ENCODE assay signal across 9 mouse cellular contexts in the genomic region with DNA sequence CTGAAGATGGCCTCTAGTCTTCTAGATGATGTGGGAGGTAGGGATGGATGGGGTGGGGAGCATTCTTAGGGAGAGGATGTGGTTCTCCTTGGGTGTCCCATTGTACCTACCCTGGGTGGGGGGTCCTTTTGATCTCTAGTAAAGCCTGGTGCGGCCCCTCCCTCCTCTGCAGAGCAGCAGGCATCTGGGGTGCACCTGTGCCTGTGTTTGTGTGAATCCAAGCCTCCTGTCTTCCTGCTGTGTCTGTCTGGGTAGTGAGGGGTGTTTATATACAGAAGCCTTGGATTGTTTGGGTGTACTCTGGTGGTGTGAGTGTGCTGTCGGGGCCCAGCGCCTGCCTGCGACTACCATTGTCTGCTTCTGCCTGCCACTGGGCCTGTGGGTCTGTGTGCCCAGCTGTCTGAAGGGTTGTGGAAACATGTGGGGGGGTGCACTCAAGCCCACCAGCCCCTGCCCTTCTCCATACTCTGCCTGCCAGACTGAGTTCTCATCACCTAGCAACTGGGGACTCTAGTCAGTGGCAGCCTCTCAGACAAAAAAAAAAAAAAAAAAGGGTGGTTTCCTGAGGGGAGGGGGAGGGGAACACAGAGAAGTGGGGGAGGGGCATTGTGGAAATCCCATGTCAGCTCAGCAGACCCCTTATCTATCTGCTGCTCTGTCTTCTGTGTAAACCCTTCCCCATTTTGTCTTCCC. TPM values are rescaled to one million over a fixed set of nuclear protein-coding genes. Genes with fewer than 3 reads are reported as not detected.
DNase-seq lines count a peak whose midpoint lies in the region; ATAC-seq and TF ChIP-seq lines count a peak whose summit lies in the region.
"Had no signal": no experiment of that assay in that cellular context is flagged by ENCODE, and none has a peak within 500 bp of the region (broad histone marks: within the 10 kb centered on the region; RNA-seq: fewer than 3 reads in every experiment).

No protein-coding gene starts in this region.

- WGBS in heart, embryonic 14.5 days: 64% methylated on average over 4 of the region's 4 CpGs
- 76% methylated on average over 4 of the region's 4 CpGs for WGBS in heart, adult 2 months
- 14% methylated on average over 4 of the region's 4 CpGs for whole genome bisulfite sequencing in forebrain, postnatal 0 days
- 9% methylated on average over 4 of the region's 4 CpGs for whole genome bisulfite sequencing in neural tube, embryonic 12.5 days

- no peak for DNase-seq in heart, adult 2 months
- no peak for DNase-seq in ES-E14 (ENCODE audit: low read depth, low spot score)
- peak; percentile 63 for DNase-seq in forebrain, postnatal 0 days
- DNase-seq in adrenal gland, postnatal 4 days (ENCODE audit: low spot score in 2 of 2): no peak
- DNase-seq in left cerebral cortex, adult 18-20 months (ENCODE audit: low spot score in 2 of 2): no peak
- no peak for DNase-seq in adrenal gland, postnatal 10 days

- H3K27ac ChIP-seq in heart, embryonic 14.5 days (replicated peaks in 1 of 2; ENCODE audit: control insufficient read depth in 1 of 2, insufficient read depth in 1 of 2, low read depth in 2 of 2, low read length in 2 of 2): peak overlapping the region; percentile 86 to 94
- H3K27ac ChIP-seq in heart, adult 2 months: no peak overlapping the region
- no peak overlapping the region for H3K27ac ChIP-seq in ES-E14 (ENCODE audit: insufficient read depth, low read depth, low read length, poor library complexity, severe bottlenecking)
- H3K27ac ChIP-seq in forebrain, postnatal 0 days (ENCODE audit: low read depth, low read length): 0 out of 2 replicates have a peak overlapping the region, but pooled peaks have one; percentile 59
- peak overlapping the region; percentile 67 for H3K27ac ChIP-seq in neural tube, embryonic 12.5 days
- H3K27ac ChIP-seq: limb, embryonic 12.5 days had no signal

- intact Hi-C loops in heart, adult 2 months (cut with DNase I): loop anchor here (5.0 to 10.0 kb wide), 2 partner anchors 97 to 299 kb away; no protein-coding TSS in a partner anchor

- no peaks in the 10 kb centered on the region for H3K79me2 ChIP-seq in heart, adult 2 months (replicated peaks; ENCODE audit: control insufficient read depth, insufficient read depth, low read length)

- H3K9me3 ChIP-seq in heart, embryonic 14.5 days (ENCODE audit: control insufficient read depth, low read length): no peaks in the 10 kb centered on the region
- H3K9me3 ChIP-seq in ES-E14 (ENCODE audit: control insufficient read depth, insufficient read depth, low read depth, low read length): no peaks in the 10 kb centered on the region
- no peaks in the 10 kb centered on the region for H3K9me3 ChIP-seq in forebrain, postnatal 0 days (ENCODE audit: low read length)
- no peaks in the 10 kb centered on the region for H3K9me3 ChIP-seq in neural tube, embryonic 12.5 days
- H3K9me3 ChIP-seq: limb, embryonic 12.5 days had no signal

- no peaks in the 10 kb centered on the region for H3K27me3 ChIP-seq in heart, embryonic 14.5 days (ENCODE audit: control insufficient read depth, insufficient read depth, low read length)
- no peaks in the 10 kb centered on the region for H3K27me3 ChIP-seq in heart, adult 2 months (ENCODE audit: control insufficient read depth, insufficient read depth, low read length)
- H3K27me3 ChIP-seq in forebrain, postnatal 0 days (ENCODE audit: insufficient read depth, low read length): 0 out of 2 replicates have a peak, but pooled peaks cover 4% of the 10 kb centered on the region
- no peaks in the 10 kb centered on the region for H3K27me3 ChIP-seq in neural tube, embryonic 12.5 days (replicated peaks)

- H3K4me2 ChIP-seq in heart, embryonic 14.5 days (ENCODE audit: low read length): no peak overlapping the region
- no peak overlapping the region for H3K4me2 ChIP-seq in forebrain, postnatal 0 days (ENCODE audit: low read depth)
- peak overlapping the region; percentile 26; the same call in 1 of the 2 replicates for H3K4me2 ChIP-seq in neural tube, embryonic 12.5 days (replicated peaks)
- H3K4me2 ChIP-seq: limb, embryonic 12.5 days had no signal

- TF ChIP-seq EP300 in heart, adult 2 months (IDR thresholded peaks at IDR 0.05; ENCODE audit: insufficient read depth, low read depth, low read length): no peak

- in situ Hi-C loops in ES-E14 (cut with MboI; ENCODE audit: low sequenced_read_pairs in 2 of 2, unreplicated experiment in 2 of 2): loop anchor here (25.0 kb wide), 1 partner anchor 624 kb away; no protein-coding TSS in a partner anchor

- peaks cover 58 to 68% of the 10 kb centered on the region in 2 experiments for H3K4me1 ChIP-seq in heart, embryonic 14.5 days (ENCODE audit: control insufficient read depth in 2 of 2, insufficient read depth in 2 of 2, low read length in 2 of 2)
- peaks cover 9% of the 10 kb centered on the region for H3K4me1 ChIP-seq in heart, adult 2 months (ENCODE audit: control insufficient read depth, insufficient read depth, low read length)
- H3K4me1 ChIP-seq in ES-E14 (ENCODE audit: control insufficient read depth in 2 of 2, insufficient read depth in 2 of 2, low read length in 2 of 2, poor library complexity in 1 of 2): peaks cover 0 to 20% of the 10 kb centered on the region in 2 experiments; a peak in 2 of 4 replicates
- peaks cover 56% of the 10 kb centered on the region for H3K4me1 ChIP-seq in forebrain, postnatal 0 days (ENCODE audit: insufficient read depth)
- H3K4me1 ChIP-seq in neural tube, embryonic 12.5 days: peaks cover 84% of the 10 kb centered on the region

- no peak for TF ChIP-seq POLR2A in heart, adult 2 months (IDR thresholded peaks at IDR 0.05; ENCODE audit: insufficient read depth, low read depth, low read length)

- H3K9ac ChIP-seq in heart, embryonic 14.5 days (ENCODE audit: low read length): peak overlapping the region; percentile 16; the same call in 1 of the 2 replicates
- H3K9ac ChIP-seq in heart, adult 2 months (ENCODE audit: low read depth, low read length): no peak overlapping the region
- no peak overlapping the region for H3K9ac ChIP-seq in ES-E14 (ENCODE audit: insufficient read depth, low read depth, low read length, poor library complexity, severe bottlenecking)
- no peak overlapping the region for H3K9ac ChIP-seq in forebrain, postnatal 0 days
- no peak overlapping the region for H3K9ac ChIP-seq in neural tube, embryonic 12.5 days
- H3K9ac ChIP-seq: limb, embryonic 12.5 days had no signal

- H3K36me3 ChIP-seq in heart, embryonic 14.5 days (ENCODE audit: control insufficient read depth, insufficient read depth, low read length): no peaks in the 10 kb centered on the region
- H3K36me3 ChIP-seq in heart, adult 2 months (ENCODE audit: control insufficient read depth, insufficient read depth, low read length): no peaks in the 10 kb centered on the region
- no peaks in the 10 kb centered on the region for H3K36me3 ChIP-seq in ES-E14 (ENCODE audit: control insufficient read depth, insufficient read depth, low read length, poor library complexity, severe bottlenecking)
- no peaks in the 10 kb centered on the region for H3K36me3 ChIP-seq in forebrain, postnatal 0 days (ENCODE audit: insufficient read depth)
- H3K36me3 ChIP-seq in neural tube, embryonic 12.5 days: no peaks in the 10 kb centered on the region
- H3K36me3 ChIP-seq: limb, embryonic 12.5 days had no signal

- no peak for ATAC-seq in heart, embryonic 14.5 days (ENCODE audit: insufficient number of reproducible peaks, insufficient read depth, low FRiP score, low read depth)
- peak; percentile 72 for ATAC-seq in forebrain, postnatal 0 days
- ATAC-seq in neural tube, embryonic 12.5 days (ENCODE audit: low FRiP score, low read depth): peak; percentile 70

- no peak overlapping the region for H3K4me3 ChIP-seq in heart, embryonic 14.5 days (ENCODE audit: control insufficient read depth in 1 of 2, insufficient read depth in 1 of 2, low read depth in 1 of 2, low read length in 2 of 2)
- no peak overlapping the region for H3K4me3 ChIP-seq in heart, adult 2 months
- no peak overlapping the region for H3K4me3 ChIP-seq in ES-E14 (ENCODE audit: insufficient read depth in 1 of 2, low read depth in 1 of 2, low read length in 2 of 2, poor library complexity in 1 of 2, severe bottlenecking in 1 of 2)
- no peak overlapping the region for H3K4me3 ChIP-seq in forebrain, postnatal 0 days (ENCODE audit: low read depth, low read length)
- H3K4me3 ChIP-seq in neural tube, embryonic 12.5 days: no peak overlapping the region
- H3K4me3 ChIP-seq: limb, embryonic 12.5 days had no signal

- no peak for TF ChIP-seq CTCF in heart, adult 2 months (IDR thresholded peaks at IDR 0.05)
- no peak for TF ChIP-seq CTCF in forebrain, postnatal 0 days (IDR thresholded peaks at IDR 0.05; ENCODE audit: low read depth)

TF ChIP-seq in ES-E14, 5 proteins besides CTCF, POLR2A, EP300 and RAD21:
- peak; percentile 88 for TF ChIP-seq ZNF384 (IDR thresholded peaks at IDR 0.05; ENCODE audit: low read depth, low read length)
- TF ChIP-seq HCFC1 (IDR thresholded peaks at IDR 0.05; ENCODE audit: borderline replicate concordance, insufficient read depth, low read length): no peak

RNA-seq across cellular contexts. Expression of a gene that starts 36.1 kb away (rescaled TPM):
- 36.8 and 39.5 TPM in 2 replicates for polyA plus RNA-seq in heart, embryonic 14.5 days (2014; fragmentation: Nextera tagmentation; extraction: Ambion mirVana)
- total RNA-seq in heart, adult 2 months (2021): 10 to 100 TPM; 34.4 to 34.8 TPM
- 88.0 and 118 TPM in 2 replicates for polyA plus RNA-seq in heart, adult 2 months (2012; rRNA removed)
- total RNA-seq in ES-E14 (2012; rRNA removed): 31.0 and 67.2 TPM in 2 replicates
- 45.0 and 69.2 TPM in 2 replicates for total RNA-seq in forebrain, postnatal 0 days (2014; rRNA removed)
- 35.0 and 41.4 TPM in 2 replicates for polyA plus RNA-seq in forebrain, postnatal 0 days (2015; fragmentation: Nextera tagmentation; extraction: Ambion mirVana)
- 60.6 and 61.2 TPM in 2 replicates for polyA plus RNA-seq in neural tube, embryonic 12.5 days (2016; fragmentation: Nextera tagmentation; extraction: Ambion mirVana)
- 100 to 1,000 TPM; 112 to 121 TPM for total RNA-seq in adrenal gland, postnatal 4 days (2021)
- 10 to 100 TPM; 45.5 to 47.2 TPM for total RNA-seq in left cerebral cortex, adult 18-20 months (2021)
- total RNA-seq in adrenal gland, postnatal 10 days (2021): 10 to 100 TPM; 61.0 to 74.0 TPM

RNA-seq across cellular contexts. Expression of a gene that starts 39.5 kb away (rescaled TPM):
- polyA plus RNA-seq in heart, embryonic 14.5 days (2014; fragmentation: Nextera tagmentation; extraction: Ambion mirVana): 79.2 and 83.9 TPM in 2 replicates
- total RNA-seq in heart, adult 2 months (2021): 1 to 10 TPM; 5.3 to 6.1 TPM
- 4.8 and 5.4 TPM in 2 replicates for polyA plus RNA-seq in heart, adult 2 months (2012; rRNA removed)
- total RNA-seq in ES-E14 (2012; rRNA removed): 222 and 237 TPM in 2 replicates
- total RNA-seq in forebrain, postnatal 0 days (2014; rRNA removed): 14.8 and 19.3 TPM in 2 replicates
- 14.1 and 14.9 TPM in 2 replicates for polyA plus RNA-seq in forebrain, postnatal 0 days (2015; fragmentation: Nextera tagmentation; extraction: Ambion mirVana)
- 120 and 127 TPM in 2 replicates for polyA plus RNA-seq in neural tube, embryonic 12.5 days (2016; fragmentation: Nextera tagmentation; extraction: Ambion mirVana)
- 10 to 100 TPM; 69.6 to 83.3 TPM for total RNA-seq in adrenal gland, postnatal 4 days (2021)
- total RNA-seq in left cerebral cortex, adult 18-20 months (2021): 1 to 10 TPM; 3.7 to 6.8 TPM
- 10 to 100 TPM; 50.0 to 53.5 TPM for total RNA-seq in adrenal gland, postnatal 10 days (2021)

Comparison
In these comparisons a context has a peak if more than half of its experiments do, and no peak if none do; other contexts are left out.
1. H3K27ac ChIP-seq: peak in heart, embryonic 14.5 days (2 of 2), forebrain, postnatal 0 days (single experiment) and neural tube, embryonic 12.5 days (single experiment); none in heart, adult 2 months (single experiment) and ES-E14 (single experiment).